Mouse (Mus musculus): ENCODE measurements around the gene Fam102b.

- no peak for TF ChIP-seq CTCF (IDR thresholded peaks at IDR 0.05; ENCODE audit: low read depth)
- no peak for TF ChIP-seq EP300 (IDR thresholded peaks at IDR 0.05; ENCODE audit: low read depth)
Measured at GRCm38 (mm10) chr3:108961226-108961625, 66.2 kb downstream of the Fam102b start.

All from liver, embryonic 14.5 days (tissue).